Mouse (Mus musculus): ENCODE measurements around the gene Polr2b.

Gene Polr2b

DNA sequence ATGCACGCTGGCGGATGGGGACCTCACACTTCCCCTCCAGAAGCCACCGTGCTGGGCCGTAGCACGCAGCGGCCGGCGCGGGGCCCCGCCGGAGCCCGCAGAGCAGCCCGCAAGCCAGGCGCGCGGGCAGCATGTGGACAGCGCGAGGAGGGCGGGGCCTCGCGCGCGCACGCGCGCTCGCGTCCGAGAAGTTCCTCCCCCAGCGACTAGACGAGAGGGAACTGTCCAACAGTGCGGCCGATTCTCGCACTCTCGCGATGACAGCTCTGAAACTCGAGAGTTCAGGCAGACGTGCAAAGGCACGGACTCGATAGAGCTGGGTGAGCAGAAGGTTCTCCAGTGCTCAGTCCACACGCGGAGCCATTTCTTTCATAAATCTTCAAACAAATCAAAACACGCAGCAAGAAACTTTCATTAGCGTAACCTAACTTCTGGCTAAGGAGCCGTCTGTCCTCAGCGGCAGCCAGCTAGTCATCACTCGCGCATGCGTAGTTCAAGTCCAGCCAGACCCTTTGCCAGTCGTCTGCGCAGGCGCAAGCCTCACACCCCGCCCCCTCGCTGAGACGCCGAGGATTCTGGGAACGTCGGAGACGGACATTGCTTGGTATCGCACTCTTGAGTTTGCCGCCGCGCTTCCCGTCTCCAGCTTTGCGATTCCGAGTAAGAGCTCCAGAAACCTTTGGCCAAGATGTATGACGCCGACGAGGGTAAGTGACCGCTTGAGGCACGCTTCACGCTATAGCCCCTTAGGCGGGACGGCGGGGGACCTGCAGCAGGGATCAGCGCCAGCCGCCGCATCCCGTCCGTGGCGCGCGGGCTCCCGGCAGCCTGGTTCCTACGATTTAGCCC is at the start of gene Polr2b, which contains the start of gene Noa1:
TSS of gene Polr2b (plus strand) at position 224 of the 849 bp plus-strand sequence.
TSS of gene Noa1 (minus strand) at position 161 of the 849 bp plus-strand sequence.
- DNase-seq (ENCODE audit: low spot score): peak; percentile 97

- no peak for DNase-seq (ENCODE audit: low spot score)
These were observed 48.8 kb upstream of the Polr2b start for GRCm38 (mm10) chr5:77261137-77261536.

DNA sequence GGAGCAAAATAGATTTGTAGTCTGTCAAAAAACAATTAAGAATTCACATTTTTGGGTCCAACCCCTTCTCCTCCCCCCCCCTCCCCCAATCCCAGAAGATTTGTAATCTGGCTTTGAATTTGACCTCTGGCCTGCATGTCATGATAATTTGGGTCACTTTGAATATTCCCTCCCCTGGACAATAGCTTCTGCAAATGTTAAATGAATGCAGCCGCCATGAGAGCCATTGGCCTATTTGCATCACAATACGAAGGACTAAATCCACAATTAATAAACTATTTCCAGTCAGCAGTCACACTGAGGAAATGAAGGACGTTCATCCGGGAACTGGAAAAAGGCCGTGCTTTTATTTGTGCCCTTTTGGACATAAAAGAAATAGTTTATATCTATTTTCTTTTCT is 47.8 kb upstream of the Polr2b start:
- DNase-seq (ENCODE audit: low spot score): no peak

- peak; percentile 51 for DNase-seq (ENCODE audit: low spot score)
These were observed 44.8 kb upstream of the Polr2b start, which contains the start of gene Rest for GRCm38 (mm10) chr5:77265081-77265670. TSS of gene Rest (plus strand) at chr5:77265491.

- peak; percentile 46 for DNase-seq (ENCODE audit: low spot score)
These were observed 44.3 kb upstream of the Polr2b start for GRCm38 (mm10) chr5:77265671-77266065.

DNA sequence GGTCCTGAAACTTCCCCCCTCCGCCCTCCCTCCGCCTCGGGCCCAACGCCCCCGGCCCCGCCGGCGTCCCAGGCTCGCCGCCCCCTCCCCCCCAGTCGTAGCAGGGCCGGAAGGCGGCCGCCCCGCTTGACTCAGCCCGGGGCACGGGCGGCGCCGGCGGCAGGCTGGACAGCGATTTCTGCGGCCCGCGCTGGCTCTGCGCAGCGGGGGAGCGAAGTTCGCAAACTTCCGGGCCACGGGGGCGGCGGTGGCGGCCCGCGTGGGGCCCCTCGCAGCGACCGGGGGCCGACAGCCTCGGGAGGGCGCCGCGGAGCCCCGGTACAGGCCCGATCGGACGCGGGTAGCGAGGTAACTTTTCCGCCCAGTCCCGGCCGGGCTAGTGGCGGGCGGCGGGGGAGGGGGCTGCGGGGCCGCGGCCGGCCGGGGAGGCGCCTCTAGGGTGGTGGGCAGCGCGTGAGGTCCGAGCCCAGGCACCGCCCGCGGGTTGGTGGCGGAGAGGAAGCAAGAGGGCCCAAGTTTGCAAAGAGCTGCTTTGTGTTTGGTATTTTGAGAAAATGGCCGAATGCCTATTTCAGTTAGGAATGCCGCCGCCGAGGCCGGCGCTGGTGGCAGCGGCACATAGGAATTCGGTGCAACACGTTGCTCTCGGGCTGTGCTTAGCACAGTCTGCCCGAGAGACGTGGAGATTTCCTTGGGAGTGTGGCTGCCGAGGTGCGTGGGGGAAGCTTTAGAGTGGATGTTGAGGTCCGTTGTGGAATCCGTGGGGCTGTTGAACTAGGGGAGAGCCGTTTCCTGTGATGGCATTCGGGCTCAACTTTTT is 43.7 kb upstream of the Polr2b start:
- peak; percentile 39 for DNase-seq (ENCODE audit: low spot score)

GRCm38 (mm10) chr5:77266886-77267401 is 43.0 kb upstream of the Polr2b start:
- DNase-seq (ENCODE audit: low spot score): peak; percentile 40

- DNase-seq (ENCODE audit: low spot score): no peak
These were observed 42.5 kb upstream of the Polr2b start for GRCm38 (mm10) chr5:77267441-77267840.

GRCm38 (mm10) chr5:77267957-77268624 is 41.9 kb upstream of the Polr2b start:
- no peak for DNase-seq (ENCODE audit: low spot score)

DNA sequence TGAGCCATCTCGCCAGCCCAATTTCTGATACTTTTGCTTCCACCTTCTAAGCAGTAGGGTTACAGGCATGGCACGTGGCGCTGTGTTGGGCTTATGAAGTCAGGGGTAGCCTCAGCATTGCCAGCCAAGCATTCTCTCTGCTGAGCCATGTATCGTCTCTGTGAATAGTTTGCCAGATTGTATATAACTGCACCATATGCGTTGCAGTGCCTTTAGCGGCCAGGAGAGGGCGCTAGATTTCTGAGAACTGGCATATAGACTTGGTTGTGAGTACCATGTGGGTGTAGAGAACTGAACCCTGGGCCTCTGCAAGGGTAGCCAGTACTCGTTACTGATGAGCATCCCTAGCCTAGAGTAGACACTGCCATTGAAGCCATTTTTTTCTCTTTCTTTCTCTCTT is 40.5 kb upstream of the Polr2b start:
- DNase-seq (ENCODE audit: low spot score): peak; percentile 49

DNA sequence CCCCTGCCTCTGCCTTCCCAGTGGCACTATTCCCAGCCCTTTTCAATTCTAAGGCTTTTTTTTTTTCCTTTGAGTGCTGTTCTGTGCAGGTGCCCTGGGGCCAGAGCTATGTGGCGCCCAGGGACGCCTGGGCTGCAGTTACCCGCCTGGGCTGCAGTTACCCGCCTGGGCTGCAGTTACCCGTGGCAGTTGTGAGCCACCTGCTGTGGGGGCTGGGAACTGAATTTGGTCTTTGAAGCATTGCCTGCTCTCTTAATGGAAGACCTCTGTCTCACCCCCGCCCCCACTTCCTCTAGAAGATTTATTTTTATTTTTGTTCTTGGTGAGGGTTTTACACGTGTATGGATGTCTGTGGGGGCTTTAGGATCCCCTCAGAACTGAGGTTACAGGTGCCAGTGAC is 36.8 kb upstream of the Polr2b start:
- DNase-seq (ENCODE audit: low spot score): peak; percentile 63

DNA sequence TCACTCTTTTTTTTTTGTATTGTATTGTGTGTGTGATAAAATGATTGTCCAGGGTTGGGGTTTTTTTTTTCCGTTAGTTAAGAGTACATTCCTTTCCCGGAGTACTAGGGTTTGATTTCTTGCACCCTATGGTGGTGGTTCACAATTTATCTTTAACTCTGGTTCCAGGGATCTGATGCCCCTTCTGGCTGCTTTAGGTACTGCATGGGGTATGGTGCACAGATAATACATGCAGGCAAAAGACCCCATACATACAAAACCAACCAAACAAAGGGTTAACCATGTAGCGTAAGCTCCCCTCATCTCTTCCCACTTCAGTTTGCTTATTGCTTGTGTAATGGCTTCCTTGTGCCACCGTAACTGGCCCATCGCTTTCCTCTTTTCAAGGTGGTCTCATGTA is 34.0 kb upstream of the Polr2b start:
- DNase-seq (ENCODE audit: low spot score): peak; percentile 40

GRCm38 (mm10) chr5:77277204-77277603 is 32.7 kb upstream of the Polr2b start:
- DNase-seq (ENCODE audit: low spot score): no peak

GRCm38 (mm10) chr5:77281518-77282174 is 28.3 kb upstream of the Polr2b start:
- no peak for DNase-seq (ENCODE audit: low spot score)

DNA sequence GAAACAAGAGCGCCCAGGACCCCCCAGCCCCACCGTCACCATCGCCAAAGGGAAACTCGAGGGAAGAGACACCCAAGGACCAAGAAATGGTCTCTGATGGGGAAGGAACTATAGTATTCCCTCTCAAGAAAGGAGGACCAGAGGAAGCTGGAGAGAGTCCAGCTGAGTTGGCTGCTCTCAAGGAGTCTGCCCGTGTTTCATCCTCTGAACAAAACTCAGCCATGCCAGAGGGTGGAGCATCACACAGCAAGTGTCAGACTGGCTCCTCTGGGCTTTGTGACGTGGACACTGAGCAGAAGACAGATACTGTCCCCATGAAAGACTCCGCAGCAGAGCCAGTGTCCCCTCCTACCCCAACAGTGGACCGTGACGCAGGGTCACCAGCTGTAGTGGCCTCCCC is 27.7 kb upstream of the Polr2b start:
- no peak for DNase-seq (ENCODE audit: low spot score)

GRCm38 (mm10) chr5:77285685-77286084 is 24.3 kb upstream of the Polr2b start:
- no peak for DNase-seq (ENCODE audit: low spot score)

DNA sequence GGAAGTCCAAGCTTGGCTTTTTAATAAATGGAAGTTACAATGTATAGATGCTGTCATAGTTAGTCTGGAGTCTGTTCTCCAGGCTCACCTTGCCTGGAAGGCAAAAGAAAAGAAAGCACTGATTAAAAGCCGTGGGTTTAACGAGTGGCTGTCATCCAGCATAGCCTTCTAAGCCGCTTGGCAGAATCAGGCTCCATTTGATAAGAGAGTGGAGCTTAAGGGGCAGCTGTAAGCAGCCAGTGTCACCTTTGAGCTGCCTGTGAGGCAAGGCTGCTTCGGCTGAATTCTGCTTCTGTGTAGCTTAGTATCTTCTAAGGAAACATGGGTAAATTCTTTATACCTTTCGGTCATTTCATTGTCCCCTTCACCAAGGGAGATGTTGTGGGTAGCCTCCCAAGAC is 23.0 kb upstream of the Polr2b start:
- no peak for DNase-seq (ENCODE audit: low spot score)

GRCm38 (mm10) chr5:77287901-77288300 is 22.0 kb upstream of the Polr2b start:
- no peak for DNase-seq (ENCODE audit: low spot score)

DNA sequence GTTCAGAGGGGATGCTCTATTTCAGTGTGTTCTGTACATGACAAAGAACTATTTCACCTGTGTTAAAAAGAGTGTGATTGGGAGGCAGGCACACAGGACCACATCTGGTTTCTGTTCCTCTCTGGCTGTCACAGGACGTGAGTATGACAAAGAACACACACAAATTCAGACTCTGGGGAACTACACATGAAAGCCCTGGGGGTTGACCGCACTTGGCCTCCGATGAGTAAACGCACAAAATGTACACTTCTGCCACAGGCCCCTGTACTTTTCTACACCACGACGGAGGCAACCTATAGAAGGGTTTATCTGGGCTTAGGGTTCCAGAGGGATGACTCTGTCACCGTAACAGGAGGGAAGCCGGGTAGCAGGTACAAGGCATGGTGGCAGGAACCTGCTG is 20.3 kb upstream of the Polr2b start:
- peak; percentile 7 for DNase-seq (ENCODE audit: low spot score)

DNA sequence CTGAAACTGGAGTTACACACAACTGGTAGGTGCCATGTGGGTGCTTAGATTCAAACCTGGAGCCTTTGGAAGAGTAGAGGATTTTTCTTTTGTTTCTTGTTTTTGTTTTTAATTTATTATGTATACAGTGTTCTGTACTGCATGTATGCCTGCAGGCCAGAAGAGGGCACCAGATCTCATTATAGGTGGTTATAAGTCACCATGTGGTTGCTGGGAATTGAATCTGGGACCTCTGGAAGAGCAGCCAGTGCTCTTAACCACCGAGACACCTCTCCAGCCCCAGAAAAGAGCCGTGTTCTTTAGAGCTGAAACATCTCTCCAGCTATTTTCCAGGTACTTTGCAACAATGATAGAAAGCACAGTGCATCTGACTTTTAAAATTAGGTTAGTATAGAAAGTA is 19.3 kb upstream of the Polr2b start:
- no peak for DNase-seq (ENCODE audit: low spot score)
